Mouse (Mus musculus): ENCODE measurements around the gene C2cd5.

The C2cd5 gene

DNA sequence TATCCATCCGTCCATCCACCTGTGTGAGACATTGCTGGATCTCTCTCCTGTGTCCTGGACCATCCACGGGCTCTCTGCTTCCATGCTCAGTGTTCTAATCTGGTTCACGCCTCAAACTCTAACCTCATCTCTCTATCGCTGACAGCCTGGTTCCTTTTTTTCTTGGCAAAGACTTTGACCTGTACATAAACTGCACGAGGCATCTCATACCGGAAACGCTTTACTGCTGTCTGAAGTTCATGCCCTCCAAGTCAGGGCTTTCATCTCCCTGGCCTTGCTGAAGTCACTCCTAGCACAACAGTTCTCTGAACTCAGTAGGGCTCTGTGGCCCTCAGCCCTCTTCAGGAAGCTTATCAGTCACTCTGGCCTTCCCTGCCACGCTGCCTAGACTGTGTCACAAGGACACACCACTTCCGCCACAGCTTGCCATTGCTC is 15.1 kb upstream of the C2cd5 start:
- no peak for DNase-seq

GRCm38 (mm10) chr6:143114556-143114955 is 14.6 kb upstream of the C2cd5 start:
- peak; percentile 29 for DNase-seq

DNA sequence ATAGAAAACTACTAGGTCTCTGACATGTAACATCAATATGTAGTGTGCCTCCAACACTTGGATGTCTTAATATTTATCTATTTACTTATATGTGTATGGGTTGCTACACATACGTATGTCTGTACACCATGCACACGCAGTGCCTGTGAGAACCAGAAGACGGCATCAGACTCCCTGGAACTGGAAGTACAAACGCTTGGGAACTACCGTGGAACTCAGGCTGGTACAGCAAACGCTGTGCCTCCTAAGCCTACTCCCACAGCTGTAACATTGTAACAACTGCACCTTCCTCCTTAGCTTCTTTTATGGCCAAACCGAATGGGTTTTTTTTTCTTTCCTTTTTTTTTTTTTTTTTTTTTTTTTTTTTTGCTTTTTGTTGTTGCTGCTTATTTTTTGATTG is 10.4 kb upstream of the C2cd5 start:
- DNase-seq: no peak

DNA sequence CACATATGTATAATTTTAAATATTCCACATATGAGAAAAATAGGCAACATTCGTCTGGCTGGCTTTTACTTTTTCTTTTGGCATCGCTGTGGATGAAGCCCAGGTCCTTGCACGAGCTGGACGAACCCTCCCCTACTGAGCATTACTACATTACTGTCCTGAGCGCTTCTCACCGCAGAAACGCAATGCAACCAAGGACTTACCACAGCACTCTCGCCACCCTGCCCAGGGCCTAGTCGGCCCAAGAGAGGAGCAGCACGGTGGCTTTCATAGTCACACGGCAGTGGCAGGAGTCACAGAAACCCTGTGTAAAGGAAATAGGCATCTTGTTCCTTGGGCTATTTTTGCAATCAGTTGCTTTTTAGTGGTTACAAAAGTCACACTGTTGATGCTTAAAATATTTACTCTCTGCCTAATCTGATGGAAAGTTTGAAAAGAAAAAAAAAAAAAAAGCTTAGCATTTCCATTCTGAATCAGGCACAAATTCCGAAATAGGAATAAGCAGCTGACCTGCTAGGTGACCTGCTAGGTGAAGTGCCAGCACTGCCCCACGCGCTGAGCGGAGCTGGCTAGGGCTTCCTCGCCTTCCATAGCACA is 9.8 kb upstream of the C2cd5 start:
- DNase-seq: no peak

DNA sequence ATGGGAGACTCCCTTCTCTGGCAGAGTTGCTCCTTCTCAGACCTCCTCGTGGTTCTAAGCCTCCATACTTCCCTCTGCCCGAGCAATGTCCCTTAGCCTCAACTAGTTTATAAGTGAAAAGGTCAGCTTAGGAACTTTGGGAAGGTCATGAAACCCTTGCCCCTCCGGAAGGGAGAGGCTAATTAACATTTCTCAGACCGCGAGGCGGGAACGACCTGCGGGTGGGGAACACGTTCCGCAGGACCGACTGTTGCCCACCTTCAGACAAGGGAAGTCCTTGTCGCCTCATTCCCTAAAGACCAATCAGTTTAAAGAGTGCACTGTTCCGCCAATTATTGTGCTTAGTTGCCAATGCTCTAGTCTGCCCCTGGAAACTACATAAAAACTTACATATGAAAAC is 8.1 kb upstream of the C2cd5 start:
- no peak for DNase-seq

DNA sequence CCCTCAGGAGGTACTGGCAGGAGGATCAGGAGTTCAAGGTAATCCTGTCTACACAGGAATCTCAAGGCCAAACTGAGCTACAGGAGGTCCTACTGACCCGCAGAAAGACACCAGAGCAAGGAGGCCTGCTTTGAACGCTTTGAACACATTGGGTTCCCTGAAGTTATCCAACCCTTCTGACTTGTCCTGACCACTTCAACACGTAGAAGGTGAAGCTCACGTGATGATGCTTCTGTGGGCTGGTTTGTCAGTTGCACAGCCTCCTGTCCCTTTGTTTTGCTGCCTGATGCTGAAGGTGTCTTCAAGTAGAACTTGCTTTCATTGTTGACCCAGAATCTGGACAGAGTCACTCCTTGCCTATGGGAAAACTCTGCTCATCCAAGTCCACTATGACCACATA is 7.7 kb upstream of the C2cd5 start:
- no peak for DNase-seq

- DNase-seq: no peak
Measured at GRCm38 (mm10) chr6:143105766-143106165, 5.8 kb upstream of the C2cd5 start.

DNA sequence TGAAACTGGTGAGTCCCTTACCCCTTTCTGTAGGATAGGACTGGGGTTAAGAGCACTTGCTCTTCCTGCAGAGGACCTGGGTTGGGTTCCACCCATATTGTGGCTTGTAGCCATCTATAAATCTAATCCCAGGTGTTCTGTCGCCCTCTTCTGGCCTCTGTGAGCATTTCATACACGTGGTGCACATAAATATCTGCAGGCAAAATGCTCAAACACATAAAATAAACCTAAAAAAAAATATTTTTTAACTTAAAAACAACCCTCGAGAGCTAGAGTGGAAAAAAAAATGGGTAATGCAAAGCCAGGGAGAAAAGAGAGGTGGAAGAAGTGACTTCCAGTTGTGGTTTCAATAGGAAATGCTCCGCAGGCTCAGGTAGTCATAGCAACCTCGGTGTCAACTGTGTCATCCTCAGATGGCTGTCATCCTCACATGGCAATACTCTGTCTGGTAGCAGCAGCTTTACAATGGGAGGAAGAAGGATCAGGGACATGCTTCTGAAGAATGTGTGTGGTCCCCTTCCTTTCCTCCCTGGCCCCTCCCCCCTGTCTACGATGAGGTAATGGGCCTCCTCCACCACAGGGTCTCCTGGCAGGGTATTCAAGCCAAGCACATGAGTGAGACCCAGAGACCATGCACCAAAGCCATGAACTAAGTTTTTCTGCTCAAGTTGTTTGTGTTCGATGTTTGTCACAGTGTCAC is 4.2 kb upstream of the C2cd5 start:
- no peak for DNase-seq

DNA sequence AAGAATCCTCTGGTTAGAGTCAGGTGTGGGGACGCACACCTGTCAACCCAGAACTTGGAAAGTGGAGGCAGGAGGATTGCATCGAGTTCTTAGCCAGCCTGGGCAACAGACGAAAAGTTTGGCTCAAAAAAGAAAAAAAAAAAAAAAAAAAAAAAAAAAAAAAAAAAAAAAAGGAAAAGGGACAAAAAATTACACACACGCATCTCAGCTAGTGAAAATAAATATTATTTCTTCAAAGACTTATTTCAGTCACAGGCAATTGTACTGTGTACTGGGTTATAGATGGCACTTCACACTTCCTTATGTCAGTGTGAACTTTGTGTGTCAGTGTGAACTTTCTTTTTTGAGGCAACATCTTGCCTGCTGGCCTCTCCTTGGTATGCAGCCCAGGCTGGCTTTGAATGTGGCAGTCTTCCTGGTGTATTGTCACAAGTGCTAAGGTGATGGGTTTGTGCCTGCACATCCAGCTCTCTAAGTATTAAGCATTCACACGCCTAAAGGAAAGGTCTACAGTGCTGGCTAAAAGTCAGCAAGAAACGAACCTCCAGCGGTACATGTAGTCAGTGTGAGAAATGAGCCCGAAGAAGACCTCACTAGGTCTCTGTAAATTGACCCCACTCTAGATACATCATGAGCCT is 656 bp upstream of the C2cd5 start:
- DNase-seq: no peak

GRCm38 (mm10) chr6:143099281-143099680 is 660 bp downstream of the C2cd5 start:
- no peak for DNase-seq

DNA sequence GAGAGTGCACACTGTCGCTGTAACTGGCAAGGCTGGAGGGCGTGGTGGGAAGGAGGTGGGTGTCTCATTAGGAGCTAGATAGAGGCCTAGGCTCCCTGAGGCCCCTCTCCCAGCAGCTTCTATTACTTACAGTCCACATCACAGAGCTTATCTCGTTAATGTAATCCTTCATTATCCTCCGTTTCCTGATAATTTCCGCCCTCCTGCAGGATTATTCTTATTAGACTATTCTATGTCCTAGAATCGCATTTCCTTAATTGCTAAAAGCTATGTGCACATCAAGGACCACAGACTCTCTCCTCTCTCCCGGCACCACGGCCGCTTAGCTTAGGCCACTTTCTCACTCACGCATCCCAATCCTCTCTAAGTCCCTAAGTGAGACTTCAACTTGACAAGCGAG is 4.8 kb downstream of the C2cd5 start:
- no peak for DNase-seq

GRCm38 (mm10) chr6:143092856-143093255 is 7.1 kb downstream of the C2cd5 start:
- no peak for DNase-seq

DNA sequence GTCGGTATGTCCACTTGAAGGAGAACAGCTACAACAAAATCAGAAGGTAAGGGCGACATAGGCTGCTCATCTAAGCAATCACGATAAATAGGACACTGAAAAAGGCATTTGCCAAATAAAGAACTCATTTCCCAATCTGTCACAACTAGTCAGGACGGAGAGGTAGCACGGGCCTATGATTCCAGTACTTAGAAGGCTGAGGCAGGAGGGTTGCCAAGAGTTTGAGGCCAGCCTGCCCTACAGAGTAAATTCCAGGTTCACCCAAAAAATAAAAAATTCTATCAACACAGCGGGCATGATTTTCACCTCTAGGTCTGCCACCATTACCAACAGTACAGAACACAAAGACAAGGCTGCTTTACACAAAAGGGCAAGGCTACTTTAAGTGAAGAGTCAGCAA is 8.9 kb downstream of the C2cd5 start:
- no peak for DNase-seq

DNA sequence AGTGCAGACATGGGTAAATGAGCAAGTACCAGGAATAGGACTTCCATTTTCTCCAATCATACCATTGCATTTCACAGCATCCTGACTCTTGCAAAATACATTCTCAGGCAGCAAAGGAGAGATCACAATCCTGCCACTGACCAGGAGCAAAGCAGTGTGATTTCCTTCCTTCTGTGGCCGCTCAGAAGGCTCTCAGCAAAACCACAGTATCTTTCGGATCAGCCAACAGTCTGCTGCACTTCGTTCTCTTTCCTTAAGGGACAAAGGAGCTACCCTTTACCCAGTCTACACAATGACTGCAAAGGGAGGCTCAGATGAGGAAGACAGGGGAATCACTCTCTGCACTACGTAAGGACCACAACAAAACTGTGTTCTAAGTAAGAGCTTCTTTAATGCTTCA is 12.6 kb downstream of the C2cd5 start:
- DNase-seq: no peak

DNA sequence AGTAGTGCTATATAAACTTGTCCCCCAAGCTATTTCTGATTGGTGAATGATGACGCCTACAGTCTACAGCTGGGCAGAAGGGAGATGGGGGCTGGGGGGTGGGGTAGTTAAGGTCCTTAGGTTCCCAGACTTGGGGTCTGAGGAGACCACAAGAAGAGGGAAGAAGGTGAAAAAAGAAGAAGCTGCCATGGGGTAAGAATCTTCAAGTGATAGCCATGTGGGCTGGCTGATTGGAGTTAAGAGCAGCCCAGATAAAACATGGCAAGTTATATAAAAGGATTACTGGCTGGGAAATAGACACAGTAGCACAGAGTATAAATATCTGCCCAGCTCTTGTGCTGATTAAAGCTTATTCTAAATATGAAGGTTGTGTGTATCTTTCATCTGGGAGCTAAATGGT is 14.0 kb downstream of the C2cd5 start:
- DNase-seq: no peak

DNA sequence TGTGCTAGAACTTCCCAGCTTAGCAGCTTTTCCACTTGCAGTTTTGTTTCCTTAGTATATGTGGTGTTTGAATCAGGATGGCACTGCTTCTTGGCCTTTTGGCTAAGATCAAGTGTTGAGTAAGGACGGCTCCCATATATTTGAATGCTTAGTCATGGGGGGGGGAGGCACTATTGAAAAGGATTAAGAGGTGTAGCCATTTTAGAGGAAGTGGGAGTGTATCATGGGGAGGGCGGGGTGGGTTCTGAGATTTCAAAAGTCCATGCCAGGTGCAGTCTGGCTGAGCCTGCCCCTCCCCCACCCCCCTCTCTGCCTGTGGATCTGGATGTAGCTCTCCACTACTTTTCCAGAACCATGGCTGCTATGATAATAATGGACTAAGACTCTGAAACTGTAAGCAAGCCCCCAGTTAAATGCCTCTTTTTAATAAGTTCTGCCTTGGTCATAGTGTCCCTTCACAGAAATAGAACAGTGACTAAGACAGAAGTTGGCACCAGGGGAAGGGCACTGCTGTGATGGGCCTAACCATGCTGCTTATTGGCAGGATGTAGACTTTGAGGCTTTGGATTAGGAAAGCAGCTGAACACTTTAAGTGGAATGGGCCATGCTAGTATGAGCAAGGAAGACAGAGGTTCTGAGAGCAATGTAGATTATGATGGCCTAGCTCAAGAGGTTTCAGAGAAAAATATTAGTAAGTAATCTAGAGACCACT is 15.5 kb downstream of the C2cd5 start:
- DNase-seq: no peak

GRCm38 (mm10) chr6:143081479-143082106 is 18.3 kb downstream of the C2cd5 start:
- DNase-seq: no peak

- DNase-seq: no peak
Measured at GRCm38 (mm10) chr6:143080774-143081173, 19.2 kb downstream of the C2cd5 start.

DNA sequence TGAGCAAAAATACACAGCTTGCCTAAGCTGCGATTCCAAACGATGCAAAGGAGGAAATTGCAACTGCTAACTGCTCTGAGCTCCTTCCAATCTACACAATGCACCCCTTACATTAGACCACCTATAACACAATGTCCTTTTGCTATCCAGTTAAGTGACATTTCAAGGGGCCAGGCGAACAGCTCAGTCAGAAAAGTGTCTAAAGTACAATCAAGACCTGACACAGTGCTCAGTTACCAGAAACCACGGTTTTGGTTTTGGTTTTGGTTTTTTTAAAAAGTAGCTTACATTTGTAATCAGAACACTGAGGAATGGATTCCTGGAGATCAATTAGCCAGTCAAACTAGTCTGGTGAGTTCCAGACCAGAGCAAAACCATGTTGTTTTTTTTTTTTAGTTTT is 20.8 kb downstream of the C2cd5 start:
- DNase-seq: no peak

DNA sequence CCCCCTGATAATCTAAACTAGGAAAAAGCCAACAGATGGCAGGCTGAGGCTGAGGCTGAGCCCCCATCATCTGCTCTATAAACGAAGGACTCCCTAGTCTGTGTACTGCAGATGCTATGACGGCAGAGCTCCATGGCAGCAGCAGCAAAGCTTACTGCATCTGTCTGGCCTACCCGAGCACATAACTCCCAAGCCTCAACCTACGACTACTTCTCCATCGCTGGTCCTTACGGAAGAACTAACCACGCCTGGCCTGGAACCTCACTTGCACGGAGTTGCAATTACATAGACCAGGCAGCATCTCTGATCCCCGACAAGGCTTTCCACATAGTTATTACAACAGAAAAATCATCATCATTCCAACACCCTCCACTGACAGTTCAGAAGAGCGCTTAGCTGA is 23.5 kb downstream of the C2cd5 start:
- no peak for DNase-seq

- DNase-seq: no peak
Measured at GRCm38 (mm10) chr6:143073914-143074313, 26.0 kb downstream of the C2cd5 start.

GRCm38 (mm10) chr6:143073476-143073875 is 26.5 kb downstream of the C2cd5 start:
- DNase-seq: no peak

- DNase-seq: peak; percentile 72
Measured at GRCm38 (mm10) chr6:143072412-143073014, 27.4 kb downstream of the C2cd5 start.

All from lung, postnatal 14 days (tissue).